Mouse (Mus musculus): Measurements from ENCODE around the gene Mrpl30.

Mrpl30 gene

GRCm38 (mm10) chr1:37890025-37890652 is at the start of gene Mrpl30, which contains the start of gene Mitd1:
Gene Mrpl30 (plus strand): TSS chr1:37890477.
Gene Mitd1 (minus strand): TSS chr1:37890411.
- in situ Hi-C loops (cut with MboI, MseI): no loop called here

- in situ Hi-C loops (cut with MboI, MseI): no loop called here
Observed at GRCm38 (mm10) chr1:37846878-37847277, 43.4 kb upstream of the Mrpl30 start.

GRCm38 (mm10) chr1:37850696-37851095 is 39.6 kb upstream of the Mrpl30 start:
- in situ Hi-C loops (cut with MboI, MseI): no loop called here

- in situ Hi-C loops (cut with MboI, MseI): loop anchor here (5.0 kb wide), 1 partner anchor 182 kb away; no protein-coding TSS in a partner anchor
Observed at GRCm38 (mm10) chr1:37864511-37865400, 25.5 kb upstream of the Mrpl30 start.

GRCm38 (mm10) chr1:37865401-37866215 is 24.7 kb upstream of the Mrpl30 start:
- in situ Hi-C loops (cut with MboI, MseI): loop anchor here (5.0 kb wide), 1 partner anchor 183 kb away; no protein-coding TSS in a partner anchor

- in situ Hi-C loops (cut with MboI, MseI): loop anchor here (5.0 kb wide), 1 partner anchor 184 kb away; no protein-coding TSS in a partner anchor
Observed at GRCm38 (mm10) chr1:37866286-37866685, 24.0 kb upstream of the Mrpl30 start, which contains the start of gene Tsga10. Gene Tsga10 (minus strand): TSS chr1:37866429.

- in situ Hi-C loops (cut with MboI, MseI): loop anchor here (5.0 kb wide), 1 partner anchor 185 kb away; no protein-coding TSS in a partner anchor
Observed at GRCm38 (mm10) chr1:37867056-37867455, 23.2 kb upstream of the Mrpl30 start.

- in situ Hi-C loops (cut with MboI, MseI): loop anchor here (5.0 kb wide), 1 partner anchor 186 kb away; no protein-coding TSS in a partner anchor
Observed at GRCm38 (mm10) chr1:37867684-37868322, 22.5 kb upstream of the Mrpl30 start.

GRCm38 (mm10) chr1:37868640-37869039 is 21.6 kb upstream of the Mrpl30 start:
- in situ Hi-C loops (cut with MboI, MseI): loop anchor here (5.0 kb wide), 1 partner anchor 186 kb away; no protein-coding TSS in a partner anchor

GRCm38 (mm10) chr1:37869362-37869761 is 20.9 kb upstream of the Mrpl30 start:
- in situ Hi-C loops (cut with MboI, MseI): loop anchor here (5.0 kb wide), 1 partner anchor 187 kb away; no protein-coding TSS in a partner anchor

GRCm38 (mm10) chr1:37871704-37872103 is 18.6 kb upstream of the Mrpl30 start, which contains the start of gene Lipt1:
Gene Lipt1 (plus strand): TSS chr1:37871738.
- in situ Hi-C loops (cut with MboI, MseI): loop anchor here (10.0 kb wide), 1 partner anchor 447 kb away; no protein-coding TSS in a partner anchor

- in situ Hi-C loops (cut with MboI, MseI): loop anchor here (10.0 kb wide), 1 partner anchor 448 kb away; no protein-coding TSS in a partner anchor
Observed at GRCm38 (mm10) chr1:37872131-37873067, 17.9 kb upstream of the Mrpl30 start.

- in situ Hi-C loops (cut with MboI, MseI): loop anchor here (10.0 kb wide), 1 partner anchor 448 kb away; no protein-coding TSS in a partner anchor
Observed at GRCm38 (mm10) chr1:37873157-37873556, 17.1 kb upstream of the Mrpl30 start.

- in situ Hi-C loops (cut with MboI, MseI): loop anchor here (10.0 kb wide), 1 partner anchor 453 kb away; no protein-coding TSS in a partner anchor
Observed at GRCm38 (mm10) chr1:37877736-37878460, 12.4 kb upstream of the Mrpl30 start.

GRCm38 (mm10) chr1:37883411-37883810 is 6.9 kb upstream of the Mrpl30 start:
- in situ Hi-C loops (cut with MboI, MseI): no loop called here

GRCm38 (mm10) chr1:37884451-37884850 is 5.8 kb upstream of the Mrpl30 start:
- in situ Hi-C loops (cut with MboI, MseI): no loop called here

- in situ Hi-C loops (cut with MboI, MseI): no loop called here
Observed at GRCm38 (mm10) chr1:37889206-37889605, 1.1 kb upstream of the Mrpl30 start.

GRCm38 (mm10) chr1:37891400-37891799 is 1.1 kb downstream of the Mrpl30 start:
- in situ Hi-C loops (cut with MboI, MseI): no loop called here

All from regulatory T cell (primary cell).